Comparison of ENCODE assay signal across 25 mouse cellular contexts in genomic region chr13:63283236-63283635, GRCm38 (mm10).
DNase-seq lines count a peak whose midpoint lies in the region; ATAC-seq and TF ChIP-seq lines count a peak whose summit lies in the region.
"Had no signal": no experiment of that assay in that cellular context is flagged by ENCODE, and none has a peak within 500 bp of the region (broad histone marks: within the 10 kb centered on the region; RNA-seq: fewer than 3 reads in every experiment).

No protein-coding gene starts in this region.

- no peak for TF ChIP-seq CTCF in heart, adult 2 months (IDR thresholded peaks at IDR 0.05)

- intact Hi-C loops in heart, adult 2 months (cut with DNase I), result no loop called here

- H3K4me1 ChIP-seq in heart, adult 2 months (ENCODE audit: control insufficient read depth, insufficient read depth, low read length), result peaks cover 40% of the 10 kb centered on the region
- peaks cover 83% of the 10 kb centered on the region for H3K4me1 ChIP-seq in limb, embryonic 15.5 days
- H3K4me1 ChIP-seq in limb, embryonic 10.5 days, result peaks cover 65% of the 10 kb centered on the region

- no peak for ATAC-seq in limb, embryonic 15.5 days (ENCODE audit: insufficient number of reproducible peaks, low FRiP score, low TSS enrichment, low read depth)
- ATAC-seq: activated CD4-positive, CD25-positive, alpha-beta regulatory T cell, adult 4 months; CD4-positive, CD25-positive, alpha-beta regulatory T cell, adult 4 months; forebrain, embryonic 14.5 days; forebrain, postnatal 0 days; hindbrain, postnatal 0 days; inflammation-experienced regulatory T-cells, adult 6 months had no signal

- peaks cover 57% of the 10 kb centered on the region for H3K36me3 ChIP-seq in heart, adult 2 months (ENCODE audit: control insufficient read depth, insufficient read depth, low read length)
- peaks cover 57% of the 10 kb centered on the region for H3K36me3 ChIP-seq in limb, embryonic 15.5 days
- peaks cover 59% of the 10 kb centered on the region for H3K36me3 ChIP-seq in limb, embryonic 10.5 days
- peaks cover 60% of the 10 kb centered on the region for H3K36me3 ChIP-seq in myocyte (ENCODE audit: control insufficient read depth, insufficient read depth)

- peak overlapping the region; percentile 4; the same call in 1 of the 2 replicates for H3K4me3 ChIP-seq in heart, adult 2 months
- H3K4me3 ChIP-seq in limb, embryonic 15.5 days, result no peak overlapping the region
- H3K4me3 ChIP-seq in limb, embryonic 10.5 days, result no peak overlapping the region
- H3K4me3 ChIP-seq in myocyte, result no peak overlapping the region
- H3K4me3 ChIP-seq: heart, embryonic 12.5 days; heart, embryonic 15.5 days had no signal

- H3K4me2 ChIP-seq in limb, embryonic 15.5 days, result no peak overlapping the region
- H3K4me2 ChIP-seq in myocyte (ENCODE audit: low read depth), result no peak overlapping the region
- H3K4me2 ChIP-seq: heart, embryonic 12.5 days; heart, embryonic 15.5 days; hindbrain, embryonic 14.5 days had no signal

- DNase-seq in heart, adult 2 months, result no peak
- no peak for DNase-seq in heart, adult 9 months (ENCODE audit: low spot score in 2 of 2)
- DNase-seq in limb, embryonic 10.5 days (ENCODE audit: low spot score), result no peak
- DNase-seq in thymus, postnatal 4 days, result peak; percentile 51
- no peak for DNase-seq in thymus, postnatal 0 days (ENCODE audit: low spot score)
- DNase-seq in adrenal gland, adult 8-10 months, result no peak
- DNase-seq: adrenal gland, postnatal 14 days; cerebellum, adult 11 months; cerebellum, adult 2 months; cerebellum, adult 9-11 months; cerebellum, postnatal 25 days; forebrain, postnatal 0 days; gastrocnemius, postnatal 36 days; heart, postnatal 10 days; heart, postnatal 36 days had no signal

- no peak overlapping the region for H3ac ChIP-seq in myocyte (ENCODE audit: control insufficient read depth, insufficient read length)

- H3K27ac ChIP-seq in heart, adult 2 months, result peak overlapping the region; percentile 89
- H3K27ac ChIP-seq in limb, embryonic 15.5 days, result 0 out of 2 replicates have a peak overlapping the region, but pooled peaks have one; percentile 8
- H3K27ac ChIP-seq in limb, embryonic 10.5 days, result no peak overlapping the region
- H3K27ac ChIP-seq: heart, embryonic 15.5 days; hindbrain, embryonic 14.5 days; hindbrain, postnatal 0 days had no signal

- no peak for TF ChIP-seq POLR2A in heart, adult 2 months (IDR thresholded peaks at IDR 0.05; ENCODE audit: insufficient read depth, low read depth, low read length)
- peak; percentile 48 for TF ChIP-seq POLR2A in myocyte (IDR thresholded peaks at IDR 0.05; ENCODE audit: insufficient read length, low read depth)

- no peak for TF ChIP-seq EP300 in heart, adult 2 months (IDR thresholded peaks at IDR 0.05; ENCODE audit: insufficient read depth, low read depth, low read length)

- no peaks in the 10 kb centered on the region for H3K27me3 ChIP-seq in heart, adult 2 months (ENCODE audit: control insufficient read depth, insufficient read depth, low read length)
- H3K27me3 ChIP-seq in limb, embryonic 15.5 days, result no peaks in the 10 kb centered on the region
- H3K27me3 ChIP-seq in limb, embryonic 10.5 days (ENCODE audit: low read depth, poor library complexity, severe bottlenecking), result no peaks in the 10 kb centered on the region
- H3K27me3 ChIP-seq in myocyte (ENCODE audit: control insufficient read depth, insufficient read depth, insufficient read length), result no peaks in the 10 kb centered on the region
- H3K27me3 ChIP-seq: heart, embryonic 12.5 days; heart, embryonic 15.5 days had no signal

- H3K9ac ChIP-seq in heart, adult 2 months (ENCODE audit: low read depth, low read length), result no peak overlapping the region
- no peak overlapping the region for H3K9ac ChIP-seq in limb, embryonic 15.5 days
- H3K9ac ChIP-seq: forebrain, postnatal 0 days; heart, embryonic 12.5 days; heart, embryonic 15.5 days; hindbrain, embryonic 14.5 days had no signal

- peaks cover 12% of the 10 kb centered on the region for H3K79me2 ChIP-seq in heart, adult 2 months (replicated peaks; ENCODE audit: control insufficient read depth, insufficient read depth, low read length)
- peaks cover 95% of the 10 kb centered on the region for H3K79me2 ChIP-seq in myocyte (ENCODE audit: control insufficient read depth, insufficient read depth)

- H3K9me3 ChIP-seq in limb, embryonic 15.5 days, result no peaks in the 10 kb centered on the region
- H3K9me3 ChIP-seq in limb, embryonic 10.5 days (replicated peaks), result no peaks in the 10 kb centered on the region
- H3K9me3 ChIP-seq: heart, embryonic 12.5 days; heart, embryonic 15.5 days had no signal

TF ChIP-seq in myocyte, 11 proteins besides CTCF, POLR2A, EP300 and RAD21:
- TF ChIP-seq MYOD1 (IDR thresholded peaks at IDR 0.05; ENCODE audit: control insufficient read depth in 1 of 3, insufficient read length in 2 of 3, low read depth in 2 of 3), result peak in 2 of 3 experiments; percentile 68 to 95
- TF ChIP-seq E2F4 (IDR thresholded peaks at IDR 0.05; ENCODE audit: insufficient read depth), result no peak
- TF ChIP-seq MYOG (IDR thresholded peaks at IDR 0.05; ENCODE audit: control insufficient read depth in 1 of 3, insufficient read depth in 1 of 3, insufficient read length in 2 of 3, low read depth in 2 of 3), result peak in 1 of 3 experiments; percentile 83
- peak; percentile 54 for TF ChIP-seq TCF3 (IDR thresholded peaks at IDR 0.05; ENCODE audit: insufficient read length, low read depth)
- TF ChIP-seq TCF12 (IDR thresholded peaks at IDR 0.05; ENCODE audit: insufficient read depth, poor library complexity, severe bottlenecking), result no peak
- peak; percentile 74 for TF ChIP-seq POLR2AphosphoS2 (IDR thresholded peaks at IDR 0.05; ENCODE audit: insufficient read length, low read depth)
